Mouse (Mus musculus) colon, adult 2 months (tissue): Measurements from ENCODE around the gene Gm20458. TPM values are rescaled to one million over a fixed set of nuclear protein-coding genes. Genes with fewer than 3 reads are reported as not detected.

ENCODE experiments used
- polyA plus RNA-seq: library from polyadenylated mRNA; depleted of rRNA; stranded (reverse); fragments of >200 nt; gene quantifications from 2 replicates; pipeline ENCODE4 v1.2.3, GENCODE M21; 2012; rRNA removed

Gene Gm20458
- 59.6 and 66.8 TPM in 2 replicates for polyA plus RNA-seq

DNA sequence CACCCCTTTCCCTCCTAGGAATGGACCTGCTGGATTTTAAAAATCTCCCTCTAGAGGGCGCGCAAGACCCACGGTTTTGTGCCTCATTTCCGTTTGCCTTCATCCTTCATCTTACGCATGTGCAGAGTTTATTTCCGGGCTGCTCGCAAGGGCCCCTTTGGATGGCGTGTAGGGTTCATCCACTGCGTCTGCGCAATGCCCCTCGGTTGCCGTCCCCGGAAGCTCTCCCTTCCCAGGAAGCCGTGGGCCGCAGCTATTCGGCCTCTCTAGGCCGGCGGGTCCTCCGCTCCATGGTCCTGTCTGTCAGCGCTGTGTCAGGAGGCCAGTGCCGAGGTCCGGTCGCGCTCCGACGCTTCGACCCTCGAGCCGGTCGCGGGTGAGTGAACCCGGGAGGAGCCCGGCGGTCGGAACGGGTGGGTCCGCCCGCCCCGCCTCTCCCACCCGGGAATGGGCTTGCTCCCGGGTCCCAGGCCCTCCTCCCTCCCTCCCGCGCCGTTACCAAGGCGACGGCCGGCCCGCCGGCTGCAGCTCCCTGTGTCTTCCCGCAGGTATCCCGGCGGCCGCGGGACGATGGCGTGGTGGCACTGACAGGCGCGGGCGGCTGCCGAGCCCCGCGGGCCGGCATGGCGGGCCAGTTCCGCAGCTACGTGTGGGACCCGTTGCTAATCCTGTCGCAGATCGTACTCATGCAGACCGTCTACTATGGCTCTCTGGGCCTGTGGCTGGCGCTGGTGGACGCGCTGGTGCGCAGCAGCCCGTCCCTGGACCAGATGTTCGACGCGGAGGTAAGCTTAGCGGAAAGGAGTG lies at the start of gene Gm20458:
Gm20458 (plus strand) TSS at position 223 of the 807 bp plus-strand sequence.

DNA sequence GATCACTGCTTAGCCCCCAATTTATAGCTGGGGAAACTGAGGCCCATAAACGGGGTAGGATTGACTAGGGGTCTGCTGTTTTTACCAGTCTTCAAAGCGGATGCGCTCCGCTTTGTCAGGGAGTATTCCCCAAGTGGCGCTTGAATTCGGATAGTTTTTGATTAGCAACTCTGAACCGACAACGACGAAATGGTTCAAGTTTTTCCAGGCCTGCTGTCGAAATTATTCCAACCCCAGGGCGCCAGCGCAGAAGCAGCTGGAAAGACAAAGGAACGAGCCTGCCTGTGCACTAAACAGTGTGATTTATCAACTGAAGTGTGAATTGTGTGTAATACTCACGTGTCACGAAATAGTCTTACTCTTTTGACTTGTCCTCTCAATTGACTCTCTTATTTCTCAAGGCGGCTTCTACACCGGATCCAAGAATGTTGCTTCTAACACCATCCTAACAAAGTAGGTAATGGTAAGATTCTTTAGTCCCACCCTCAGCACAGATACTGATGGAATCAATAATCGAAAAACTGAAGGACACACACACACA lies 17.2 kb upstream of the Gm20458 start, which contains the start of gene Sdc4:
Sdc4 (minus strand) TSS at position 428 of the 541 bp plus-strand sequence.

DNA sequence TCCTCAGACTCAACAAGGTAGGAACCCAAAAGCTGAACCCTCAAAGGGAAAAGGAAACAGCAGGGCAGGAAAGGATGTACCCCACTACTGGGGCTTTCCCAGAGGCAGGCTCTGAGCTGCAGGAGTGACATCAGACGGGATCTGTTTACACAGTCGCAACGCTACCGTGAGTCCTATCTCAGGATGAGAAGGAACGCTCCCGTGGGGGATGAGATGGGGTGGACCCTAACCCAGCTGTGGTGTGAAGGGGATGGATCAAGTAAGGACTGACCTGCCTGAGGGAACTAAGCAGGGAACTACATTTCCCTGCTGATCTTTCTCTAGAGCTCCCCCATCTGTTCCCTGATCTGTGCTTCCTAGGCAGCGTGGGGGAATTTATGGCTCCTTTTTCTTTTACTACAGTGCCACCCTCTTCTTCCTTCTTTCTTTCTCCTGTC lies 3.9 kb upstream of the Gm20458 start, which contains the start of gene Sys1:
Sys1 (plus strand) TSS at position 101 of the 437 bp plus-strand sequence.

DNA sequence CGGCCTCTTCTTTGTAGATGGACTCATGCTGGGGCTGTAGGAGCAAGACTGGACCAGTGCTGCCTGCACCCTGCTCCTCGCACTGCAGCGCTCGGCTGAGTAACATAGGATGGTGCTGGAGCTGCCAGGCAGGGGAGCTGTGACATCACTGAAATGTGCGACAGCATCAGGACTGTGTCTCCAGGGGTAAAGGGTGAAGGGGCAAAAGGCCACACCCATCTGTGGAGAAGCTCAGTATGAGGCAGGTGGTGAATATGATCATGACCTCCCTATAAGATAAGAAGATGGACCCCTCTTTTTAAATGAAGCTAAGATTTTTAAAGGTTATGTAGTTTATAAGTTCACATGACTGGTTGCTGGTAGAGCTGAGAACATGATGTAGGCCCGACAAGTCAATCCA lies 12.9 kb downstream of the Gm20458 start, which contains the start of gene Trp53tg5:
Trp53tg5 (minus strand) TSS at position 101 of the 400 bp plus-strand sequence.

DNA sequence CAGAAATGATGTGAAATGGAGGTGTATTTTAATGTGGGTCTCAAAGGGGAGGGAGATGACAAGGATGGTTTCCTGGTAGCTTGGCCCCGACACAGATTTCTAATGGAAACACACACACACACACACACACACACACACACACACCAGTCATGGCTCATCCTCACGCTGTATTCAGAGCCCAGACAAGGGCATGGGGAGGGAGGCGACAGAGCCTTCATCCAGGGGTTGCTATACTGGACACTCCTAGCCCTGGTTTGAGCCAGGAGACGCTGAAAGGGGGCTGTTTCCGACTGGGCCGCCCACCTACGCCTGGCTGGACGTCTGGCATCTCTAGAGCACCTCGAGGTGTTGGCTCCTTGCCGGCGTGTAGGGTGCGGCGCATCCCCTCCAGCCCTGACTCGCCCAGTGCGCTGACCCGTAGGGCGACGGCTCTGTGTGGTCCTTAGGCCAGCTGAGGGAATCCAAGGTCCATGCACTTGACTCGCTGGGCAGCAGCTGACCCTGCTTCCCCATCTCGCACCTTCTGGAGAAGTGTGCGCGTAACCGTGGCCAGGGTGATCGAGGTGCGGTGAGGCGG lies 25.0 kb downstream of the Gm20458 start, which contains the start of gene Dbndd2:
Dbndd2 (plus strand) TSS at position 426 of the 577 bp plus-strand sequence.

DNA sequence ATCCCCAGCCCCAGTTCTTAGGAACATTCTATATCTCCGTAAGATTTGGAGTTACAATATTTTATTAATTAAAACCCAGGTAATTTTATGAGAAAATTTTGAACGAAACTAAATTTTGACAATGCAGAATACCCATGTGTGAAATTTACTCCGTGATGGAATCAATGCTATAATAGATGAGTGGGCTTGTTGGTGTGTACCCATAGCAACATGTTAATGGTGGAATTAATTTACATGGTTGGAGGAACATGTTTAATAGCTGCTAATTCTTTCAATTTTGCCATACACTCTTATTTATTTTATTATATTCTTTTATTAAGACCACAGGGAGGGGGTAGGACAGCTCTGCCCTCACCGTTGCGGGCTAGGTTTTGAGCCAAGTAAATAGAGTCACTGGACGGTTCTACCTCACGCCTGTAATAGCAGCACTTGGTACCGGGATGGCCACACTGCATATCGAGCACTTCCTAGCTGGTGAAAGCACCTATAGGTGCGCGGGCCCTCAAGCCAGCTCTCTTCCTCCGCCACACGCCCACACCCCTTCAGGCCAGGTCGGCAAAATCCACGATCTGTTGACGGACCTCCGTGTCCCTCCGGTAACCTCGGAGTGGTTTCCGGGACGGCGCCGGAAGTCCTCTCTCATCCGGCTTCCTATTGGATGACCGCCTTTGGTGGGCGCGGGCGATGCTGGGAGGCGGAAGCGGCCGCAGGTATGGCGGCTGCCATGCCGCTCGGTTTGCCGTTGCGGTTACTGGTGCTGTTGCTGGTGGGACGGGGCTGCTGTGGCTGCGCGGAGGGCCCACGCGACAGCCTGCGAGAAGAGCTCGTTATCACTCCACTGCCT lies 36.3 kb downstream of the Gm20458 start, which contains the start of gene Pigt:
Pigt (plus strand) TSS at position 674 of the 844 bp plus-strand sequence.

Other genes starting within 250 kb of the Gm20458 start
- not detected in 2 replicates for gene Wfdc15b, start 239.3 kb upstream of the Gm20458 start, polyA plus RNA-seq
- not detected in 2 replicates for gene Svs2, start 222.5 kb upstream of the Gm20458 start, polyA plus RNA-seq
- not detected in 2 replicates for gene Svs3b, start 204.3 kb upstream of the Gm20458 start, polyA plus RNA-seq
- gene Svs4, start 182.5 kb upstream of the Gm20458 start, polyA plus RNA-seq: not detected in 2 replicates
- gene Svs3a, start 171.7 kb upstream of the Gm20458 start, polyA plus RNA-seq: not detected in 2 replicates
- gene Svs6, start 144.2 kb upstream of the Gm20458 start, polyA plus RNA-seq: not detected in 2 replicates
- gene Svs5, start 128.2 kb upstream of the Gm20458 start, polyA plus RNA-seq: not detected in 2 replicates
- 17.9 and 23.1 TPM in 2 replicates for gene Slpi, start 71.9 kb upstream of the Gm20458 start, polyA plus RNA-seq
- 0.07 and 18.9 TPM in 2 replicates for gene Rbpjl, start 57.8 kb upstream of the Gm20458 start, polyA plus RNA-seq
- gene Matn4, start 55.8 kb upstream of the Gm20458 start, polyA plus RNA-seq: 6.8 and 7.4 TPM in 2 replicates
- 107 and 113 TPM in 2 replicates for gene Sdc4, start 17.1 kb upstream of the Gm20458 start, polyA plus RNA-seq
- 163 and 226 TPM in 2 replicates for gene Sys1, start 4.0 kb upstream of the Gm20458 start, polyA plus RNA-seq
- gene Trp53tg5, start 12.8 kb downstream of the Gm20458 start, polyA plus RNA-seq: not detected in 2 replicates
- 73.3 and 88.5 TPM in 2 replicates for gene Dbndd2, start 25.1 kb downstream of the Gm20458 start, polyA plus RNA-seq
- 181 and 196 TPM in 2 replicates for gene Pigt, start 36.6 kb downstream of the Gm20458 start, polyA plus RNA-seq
- 715 and 811 TPM in 2 replicates for gene Wfdc2, start 101.4 kb downstream of the Gm20458 start, polyA plus RNA-seq
- gene Spint3, start 112.5 kb downstream of the Gm20458 start, polyA plus RNA-seq: not detected in 2 replicates
- gene Wfdc6a, start 124.5 kb downstream of the Gm20458 start, polyA plus RNA-seq: 0.16 TPM in 2 replicates
- gene Eppin, start 132.6 kb downstream of the Gm20458 start, polyA plus RNA-seq: not detected in 2 replicates
- gene Wfdc6b, start 152.6 kb downstream of the Gm20458 start, polyA plus RNA-seq: 0.15 TPM in 1 of 2 replicates, not detected in the other
- gene Wfdc8, start 152.7 kb downstream of the Gm20458 start, polyA plus RNA-seq: 0.31 and 0.35 TPM in 2 replicates
- gene Wfdc16, start 177.8 kb downstream of the Gm20458 start, polyA plus RNA-seq: 0.13 and 0.16 TPM in 2 replicates
- gene Wfdc10, start 195.1 kb downstream of the Gm20458 start, polyA plus RNA-seq: not detected in 2 replicates
- not detected in 2 replicates for gene Wfdc9, start 195.6 kb downstream of the Gm20458 start, polyA plus RNA-seq
- not detected in 2 replicates for gene Wfdc11, start 213.1 kb downstream of the Gm20458 start, polyA plus RNA-seq
- gene Wfdc13, start 224.1 kb downstream of the Gm20458 start, polyA plus RNA-seq: 0.28 and 0.73 TPM in 2 replicates
- gene Spint4, start 237.5 kb downstream of the Gm20458 start, polyA plus RNA-seq: not detected in 2 replicates